Mouse (Mus musculus) 3134 (cell line): ENCODE data around the gene Mbnl1.

Experiments used
- DNase-seq: peaks from one replicate; pipeline ENCODE4 v3.0.0-alpha.2; 2011; ENCODE audit warnings: low spot score; ENCODE audit not compliant: insufficient read length; ENCODE audit errors: extremely low read depth

Mbnl1 gene

DNA sequence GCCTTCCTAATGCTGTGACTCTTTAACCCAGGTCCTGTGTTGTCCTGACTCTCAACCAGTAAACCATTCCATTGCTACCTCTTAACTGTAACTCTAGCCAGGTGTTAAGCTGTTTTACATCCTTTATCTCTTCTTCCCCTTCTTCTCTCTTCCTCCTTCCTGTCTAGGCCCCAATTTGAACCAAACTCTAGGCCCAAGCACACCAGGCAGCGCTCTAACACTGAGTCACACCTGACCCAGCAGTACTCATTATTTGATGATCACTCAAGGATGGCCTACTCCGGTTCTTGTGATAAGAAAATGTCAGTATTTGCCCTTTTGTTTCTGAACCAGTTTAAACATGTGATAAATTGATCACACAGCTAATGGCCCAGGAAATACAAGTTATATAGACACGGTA is 92.6 kb downstream of the Mbnl1 start:
- DNase-seq, result no peak

DNA sequence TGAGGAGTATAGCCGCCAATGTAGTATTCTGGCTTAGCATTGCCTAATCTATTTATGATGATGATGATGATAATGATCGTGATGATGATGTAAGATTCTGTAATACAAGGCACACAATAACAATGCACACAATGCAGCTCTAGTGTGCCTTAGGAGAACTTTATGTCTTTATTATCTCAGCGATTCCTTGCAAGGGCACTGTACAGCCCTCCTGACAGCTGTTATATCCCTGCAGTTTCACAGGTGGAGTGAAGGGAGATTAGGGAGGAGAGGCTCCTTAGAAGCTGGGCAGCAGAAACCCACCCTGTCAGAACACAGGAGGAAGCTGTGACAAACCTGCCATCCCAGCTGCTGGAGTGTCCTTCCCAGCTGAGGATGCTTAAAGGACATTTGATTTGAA is 93.3 kb downstream of the Mbnl1 start:
- no peak for DNase-seq

DNA sequence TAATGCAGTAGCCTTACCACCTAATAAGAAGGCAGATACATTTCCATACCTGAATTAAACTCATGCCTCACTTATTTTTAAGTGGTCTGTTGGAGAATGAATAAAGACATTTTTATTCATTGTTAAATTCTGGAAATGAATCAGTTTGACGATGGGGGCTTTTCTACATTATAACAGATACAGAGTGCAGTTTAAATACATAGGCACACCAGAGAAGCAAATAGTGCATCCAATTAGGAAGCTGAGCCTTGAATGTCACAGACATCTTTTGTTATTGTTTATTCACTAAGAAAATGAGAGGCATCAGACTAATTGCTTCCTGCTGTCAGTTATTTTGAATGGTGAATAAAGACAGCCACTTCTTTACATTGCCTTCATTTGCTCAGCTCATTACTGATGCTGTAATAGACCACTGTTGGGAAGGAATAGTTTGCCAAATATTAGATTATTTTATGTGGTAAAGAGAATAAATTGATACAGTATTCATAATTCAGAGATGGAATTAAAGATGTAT is 95.6 kb downstream of the Mbnl1 start:
- DNase-seq, result no peak

DNA sequence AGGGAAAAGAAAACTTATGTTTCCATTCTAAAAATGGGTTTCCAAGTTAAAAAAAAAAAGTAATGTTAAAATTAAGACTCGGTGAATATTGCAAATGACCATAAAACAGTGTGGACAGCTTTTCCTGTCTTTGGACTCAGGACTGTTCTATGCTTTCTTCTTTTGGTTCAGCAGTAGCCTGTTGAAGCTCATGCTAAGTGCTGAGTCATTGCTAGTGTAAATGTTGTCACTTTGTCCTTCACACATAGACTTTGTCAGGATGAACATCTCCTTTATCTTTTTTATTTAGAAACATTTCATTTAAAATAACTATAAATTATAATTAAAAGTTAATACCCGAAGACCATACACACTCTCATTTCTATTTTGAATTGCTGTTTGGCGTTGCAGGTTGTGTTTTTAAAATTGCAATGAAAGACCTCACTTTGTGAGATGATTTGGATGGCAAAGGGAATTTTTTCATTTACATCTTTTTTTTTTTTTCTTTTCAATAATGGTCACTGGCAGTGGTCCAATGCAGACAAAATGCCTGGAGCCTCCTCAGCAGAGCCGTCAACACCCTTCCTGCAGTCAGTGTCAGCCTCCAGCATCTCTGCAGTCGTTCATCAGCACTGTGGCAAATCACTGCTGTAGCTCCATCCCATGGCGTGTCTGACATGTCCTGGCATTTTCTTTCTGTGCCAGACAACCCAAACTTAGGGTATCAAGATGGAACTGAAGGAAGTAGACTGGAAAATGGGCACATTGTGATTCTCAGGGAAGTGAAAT is 96.4 kb downstream of the Mbnl1 start:
- DNase-seq, result peak; percentile 16

DNA sequence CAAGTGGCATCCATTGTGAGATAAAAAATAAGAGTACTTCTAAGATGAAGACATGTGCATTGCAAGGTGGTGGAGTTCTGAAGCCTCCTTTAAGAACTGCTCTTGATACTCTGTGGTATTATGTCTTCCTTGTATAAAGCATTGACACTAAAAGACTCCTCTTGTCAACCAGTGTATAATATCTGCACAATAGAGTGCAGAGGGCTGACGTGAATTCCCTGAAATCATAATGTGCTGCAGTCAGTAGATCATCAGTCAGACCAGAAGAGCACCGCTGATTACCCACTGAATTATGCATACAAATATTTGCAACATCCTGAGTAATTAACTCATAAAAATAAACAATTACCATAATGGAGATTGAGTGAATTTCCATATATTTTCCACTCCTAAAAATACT is 97.2 kb downstream of the Mbnl1 start:
- no peak for DNase-seq

DNA sequence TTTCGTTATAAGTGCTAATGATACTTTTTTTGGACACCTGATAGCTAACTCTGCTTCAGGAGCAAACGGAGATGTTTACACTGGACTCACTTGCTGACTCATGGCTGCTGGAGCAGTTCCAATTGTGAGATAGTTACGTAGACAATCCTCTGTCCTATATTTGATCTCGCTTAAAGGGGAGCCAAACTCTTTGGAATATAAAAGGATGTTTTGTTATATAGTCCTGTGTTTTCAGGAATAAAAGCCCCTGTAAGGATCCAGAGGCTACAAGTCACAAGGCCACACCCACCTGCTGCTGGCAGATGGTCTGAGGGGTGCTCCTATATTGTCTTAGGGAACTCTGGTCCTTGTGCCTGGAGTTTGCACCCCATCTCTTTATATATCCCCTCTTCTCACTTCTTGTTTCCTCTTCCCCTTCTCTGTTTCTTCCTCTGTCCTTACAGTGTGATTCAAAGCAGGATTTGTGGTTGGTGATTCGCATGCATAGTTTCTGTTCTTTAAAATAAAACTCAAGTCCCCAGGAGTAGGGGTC is 97.9 kb downstream of the Mbnl1 start:
- peak; percentile 21 for DNase-seq

DNA sequence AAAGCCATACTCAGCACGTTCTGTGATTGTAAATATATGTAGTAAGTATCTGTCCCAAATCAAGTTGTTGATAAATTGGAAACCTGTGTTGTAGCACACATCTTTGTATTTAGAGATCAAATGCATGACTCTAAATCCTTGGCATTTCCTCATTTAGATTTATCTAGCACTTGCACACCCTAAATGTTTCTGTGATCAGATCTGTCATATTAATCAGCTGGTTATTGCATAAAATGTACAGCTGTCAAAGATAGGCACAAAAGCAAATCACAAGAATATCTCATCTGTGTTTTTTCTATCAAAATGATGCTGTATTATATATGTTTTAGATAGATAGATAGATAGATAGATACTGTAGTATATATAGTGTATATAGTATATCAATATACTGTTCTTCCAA is 98.9 kb downstream of the Mbnl1 start:
- DNase-seq, result no peak

DNA sequence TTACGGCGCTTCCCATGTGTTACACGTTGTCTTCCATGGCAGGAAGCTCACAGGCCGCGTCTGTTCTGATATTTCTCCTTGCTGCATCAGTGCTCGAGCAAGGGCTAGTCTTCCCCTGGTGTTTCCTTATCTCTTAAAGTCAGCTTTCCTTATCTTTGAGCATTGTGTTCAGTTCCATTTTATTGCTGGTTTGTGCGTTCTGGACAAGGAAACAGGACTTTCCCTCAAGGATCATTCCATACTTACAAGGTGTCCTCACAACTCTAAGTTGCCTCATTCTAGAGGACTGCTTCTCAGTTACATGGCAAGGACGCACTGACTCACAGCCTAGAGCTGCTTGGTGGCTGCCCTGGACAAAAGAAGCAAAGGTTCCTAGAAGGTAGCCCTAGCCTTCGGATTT is 101.6 kb downstream of the Mbnl1 start:
- no peak for DNase-seq

DNA sequence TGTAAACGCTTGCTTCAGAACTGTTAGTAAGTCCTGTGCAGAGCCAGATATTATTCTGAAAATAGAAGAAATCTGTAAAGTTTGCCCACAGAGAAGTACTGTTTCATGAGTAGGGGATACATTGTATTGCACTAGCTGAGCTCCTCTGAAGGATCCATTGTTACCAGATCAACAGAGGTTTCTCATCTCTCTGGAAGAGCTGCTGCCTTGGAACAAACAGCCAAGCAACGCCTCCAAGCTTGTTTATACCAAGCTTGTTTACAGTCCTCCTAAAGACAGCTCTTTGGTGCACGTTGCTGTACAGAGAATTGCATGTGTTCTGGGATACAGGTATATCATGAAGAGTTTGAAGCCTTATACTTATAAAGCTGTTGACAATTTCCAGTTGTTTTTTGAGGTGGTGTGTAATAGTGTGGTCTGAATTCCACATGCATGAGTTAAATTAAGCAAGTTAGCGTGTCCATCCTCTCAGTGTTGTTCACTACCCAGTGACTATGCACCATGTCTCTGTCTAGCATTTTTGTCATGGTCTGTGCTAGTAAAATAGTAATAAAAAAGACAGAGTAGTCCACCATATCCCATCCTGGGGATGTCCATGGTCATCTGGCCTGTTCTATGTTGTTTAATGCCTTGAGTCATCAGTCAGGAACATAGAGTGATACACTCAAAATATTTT is 102.4 kb downstream of the Mbnl1 start:
- no peak for DNase-seq

DNA sequence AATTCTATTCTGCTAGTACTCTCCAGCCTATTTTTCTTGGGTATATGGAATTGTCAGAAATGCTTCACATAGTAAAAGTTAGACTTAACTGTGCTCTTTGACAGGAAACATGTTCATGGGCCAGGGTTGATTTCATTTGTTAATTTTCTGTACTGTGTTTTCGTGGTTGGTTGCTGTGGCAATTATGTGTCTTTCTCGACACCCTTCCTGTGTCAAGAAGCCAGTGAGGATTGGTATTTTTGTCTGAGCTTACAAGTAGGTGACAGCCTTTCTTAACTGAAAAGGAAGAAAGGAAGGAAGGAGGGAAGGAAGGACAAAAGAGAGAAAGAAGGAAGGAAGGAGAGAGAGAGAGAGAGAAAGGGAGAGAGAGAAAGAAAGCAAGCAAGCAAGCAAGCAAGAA is 103.3 kb downstream of the Mbnl1 start:
- DNase-seq, result no peak

DNA sequence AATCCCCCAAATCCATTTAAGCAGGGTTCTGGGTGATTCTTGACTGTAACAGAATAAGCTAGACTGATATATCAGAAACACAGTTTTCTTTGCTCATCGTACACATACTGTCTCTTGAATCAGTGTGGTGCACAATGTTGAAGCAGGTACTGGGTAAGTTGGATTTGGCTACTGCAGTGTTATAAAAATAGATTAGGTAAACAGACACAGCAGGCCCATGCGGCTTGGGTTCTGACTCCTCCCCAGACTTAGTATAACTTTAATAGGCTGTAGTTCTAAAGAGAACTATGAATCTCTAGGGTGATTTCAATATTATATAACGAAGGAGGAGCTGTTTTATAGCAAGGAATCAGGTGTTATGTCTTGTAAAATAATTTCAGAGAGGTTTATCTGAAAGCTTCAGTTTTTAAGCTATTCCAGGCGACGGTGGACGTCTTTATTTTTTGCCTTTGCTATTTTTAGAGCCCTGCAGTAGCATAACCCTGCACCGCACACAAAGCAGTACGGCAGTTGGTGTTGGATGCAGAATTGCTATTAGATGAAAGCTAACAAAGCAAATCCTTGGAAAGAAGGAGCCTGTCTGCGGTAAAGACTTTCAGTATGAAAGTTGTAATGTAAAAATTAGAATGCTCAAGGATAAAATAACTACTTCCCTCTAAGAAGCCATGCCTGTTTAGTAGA is 103.9 kb downstream of the Mbnl1 start:
- DNase-seq, result no peak

DNA sequence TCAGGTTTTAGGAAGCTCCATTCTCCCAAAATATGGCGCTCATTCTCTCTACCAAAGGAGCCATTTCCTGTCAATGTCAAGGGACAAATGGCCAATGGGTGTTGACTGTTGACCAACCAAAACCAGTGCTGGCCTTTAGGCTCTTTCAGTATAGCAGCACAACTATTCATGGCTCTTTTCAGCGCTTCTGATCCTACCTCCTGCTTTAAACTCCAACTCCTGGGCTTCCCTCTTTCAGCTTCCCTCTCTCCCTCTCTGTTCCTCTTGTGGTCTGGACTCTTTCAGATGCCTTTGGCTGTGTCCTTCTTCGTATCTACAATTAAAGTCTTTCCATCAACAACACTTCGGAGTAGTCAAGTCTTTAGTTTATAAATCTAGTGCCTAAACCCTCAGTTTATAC is 107.2 kb downstream of the Mbnl1 start:
- no peak for DNase-seq

DNA sequence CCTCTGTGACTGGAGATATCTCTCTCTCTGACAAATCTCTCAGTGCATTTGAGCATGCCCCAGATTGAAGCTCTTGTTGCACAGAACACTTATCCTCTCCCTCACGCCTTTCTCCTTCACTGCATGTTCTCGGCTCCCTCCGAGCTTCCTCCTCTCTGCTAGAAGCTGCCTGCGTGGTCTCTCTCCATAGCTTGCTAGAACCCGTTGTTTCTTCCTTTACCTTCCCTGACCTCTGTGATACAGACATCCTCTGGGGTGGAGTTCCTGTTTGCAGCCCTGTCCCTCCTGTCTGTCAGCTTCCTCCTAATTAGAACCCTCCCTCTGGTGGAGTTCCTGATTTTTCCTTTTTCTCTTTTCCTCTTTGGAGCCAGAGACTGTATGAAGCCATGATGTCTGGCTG is 108.1 kb downstream of the Mbnl1 start:
- no peak for DNase-seq

DNA sequence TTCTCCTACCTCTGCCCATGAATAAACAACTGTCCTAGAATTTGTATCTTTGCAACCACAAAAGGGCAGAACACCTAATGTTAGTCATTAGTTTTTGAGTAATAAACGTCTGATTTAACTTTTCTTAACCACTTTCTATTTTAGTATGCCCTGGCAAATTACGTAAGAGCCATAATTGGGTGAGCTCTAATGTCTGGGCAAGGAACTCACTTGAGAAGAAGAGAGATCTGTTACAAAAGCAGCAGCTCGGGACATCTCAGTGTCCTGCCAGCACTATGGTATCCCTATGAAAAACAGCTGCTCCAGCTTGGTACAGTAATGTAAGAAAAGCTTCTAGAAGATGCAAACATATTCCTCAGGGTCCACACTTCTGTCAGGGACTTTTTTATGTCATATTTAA is 109.5 kb downstream of the Mbnl1 start:
- no peak for DNase-seq

DNA sequence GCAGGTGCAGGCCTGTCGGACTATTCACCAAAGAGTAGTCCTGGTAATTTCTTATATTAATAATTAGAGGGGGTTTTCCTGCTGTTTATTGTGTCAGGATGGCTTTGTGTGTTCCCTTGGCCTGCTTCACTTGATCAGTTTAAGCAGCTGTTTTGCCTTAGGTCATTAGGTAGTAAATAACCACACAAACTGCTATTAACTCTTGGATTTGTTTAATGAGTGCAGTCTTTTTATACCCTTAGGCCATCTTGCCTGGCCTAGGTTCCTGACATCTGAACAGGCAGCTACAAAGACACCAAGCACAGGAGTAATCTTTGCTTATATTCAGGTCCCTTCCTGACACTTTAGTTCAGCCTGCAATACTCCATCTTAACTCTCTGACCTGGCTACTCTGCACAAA is 110.0 kb downstream of the Mbnl1 start:
- DNase-seq, result no peak

DNA sequence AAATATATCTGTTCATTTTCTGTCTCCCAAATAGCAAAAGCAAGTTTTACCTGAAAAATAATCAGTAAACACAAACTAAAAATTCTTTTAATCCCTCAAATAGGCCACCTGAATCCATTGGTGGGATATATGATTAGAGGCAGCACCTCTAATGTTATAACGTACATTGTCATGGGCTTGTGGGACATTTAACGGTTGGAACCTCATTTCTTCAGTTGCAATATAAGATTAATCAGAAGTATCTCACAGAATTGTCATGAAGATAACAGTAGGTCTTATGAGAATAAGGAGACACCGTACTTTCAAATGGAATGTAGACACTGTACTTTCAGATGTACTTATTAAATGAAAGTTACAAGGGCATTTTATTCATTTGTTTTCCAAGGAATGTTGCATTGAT is 112.1 kb downstream of the Mbnl1 start:
- no peak for DNase-seq

DNA sequence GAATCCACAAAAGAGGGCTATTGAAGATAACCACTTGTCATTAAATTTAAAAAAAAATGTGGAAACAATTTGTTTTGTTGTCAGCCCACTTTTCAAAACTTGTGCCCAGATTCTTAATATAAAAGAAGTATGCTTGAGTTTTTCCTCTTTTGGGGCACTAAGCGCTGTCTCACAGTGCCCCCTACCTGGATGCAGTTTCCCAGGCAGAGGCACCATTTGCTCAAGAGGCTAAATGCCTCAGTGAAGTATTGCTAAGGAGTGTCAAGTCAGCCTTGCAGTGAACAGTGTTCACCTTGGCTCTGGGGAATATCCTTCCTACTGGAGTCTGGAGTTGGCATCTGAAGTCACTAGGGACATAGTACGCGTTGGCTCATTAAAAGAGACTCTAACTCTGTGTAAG is 113.4 kb downstream of the Mbnl1 start:
- no peak for DNase-seq

DNA sequence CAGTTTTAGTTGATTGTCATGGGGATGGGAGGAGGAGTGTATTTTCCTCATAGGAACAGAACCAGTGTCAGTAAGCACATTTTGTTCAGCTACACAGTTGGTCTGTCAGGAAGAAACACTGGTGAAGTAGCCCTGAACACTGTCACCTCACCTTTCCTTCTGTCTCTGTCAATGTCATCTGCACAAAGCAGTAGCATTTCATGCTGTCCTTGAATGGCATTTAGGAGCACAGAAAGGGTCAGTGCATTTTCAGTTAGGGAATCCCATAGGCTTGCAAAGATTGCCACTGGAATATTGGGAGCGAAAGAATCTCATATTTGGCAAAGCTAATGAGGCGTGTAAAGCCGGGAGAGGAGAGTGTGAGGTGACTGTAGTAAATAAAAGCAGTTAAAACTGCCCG is 114.5 kb downstream of the Mbnl1 start:
- no peak for DNase-seq

DNA sequence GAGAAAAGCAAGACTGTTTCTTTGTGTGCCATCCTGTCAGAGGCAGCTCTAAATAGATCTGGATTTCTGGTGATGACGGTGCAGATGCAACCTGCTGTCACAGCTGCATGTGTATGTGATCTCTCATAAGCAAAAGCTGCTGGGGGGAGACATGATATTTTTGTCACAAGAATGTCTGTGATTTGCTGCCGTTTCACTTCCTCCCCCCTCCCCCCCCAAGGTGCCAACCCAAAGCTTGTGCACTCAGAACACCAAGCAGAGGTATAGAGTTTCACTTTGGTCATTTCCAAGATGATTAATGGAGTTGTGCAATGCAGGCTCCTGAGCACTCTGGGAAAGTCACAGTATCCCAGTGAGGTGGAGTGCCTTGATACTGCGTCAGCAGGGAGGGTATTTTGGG is 116.7 kb downstream of the Mbnl1 start:
- DNase-seq, result peak; percentile 63

DNA sequence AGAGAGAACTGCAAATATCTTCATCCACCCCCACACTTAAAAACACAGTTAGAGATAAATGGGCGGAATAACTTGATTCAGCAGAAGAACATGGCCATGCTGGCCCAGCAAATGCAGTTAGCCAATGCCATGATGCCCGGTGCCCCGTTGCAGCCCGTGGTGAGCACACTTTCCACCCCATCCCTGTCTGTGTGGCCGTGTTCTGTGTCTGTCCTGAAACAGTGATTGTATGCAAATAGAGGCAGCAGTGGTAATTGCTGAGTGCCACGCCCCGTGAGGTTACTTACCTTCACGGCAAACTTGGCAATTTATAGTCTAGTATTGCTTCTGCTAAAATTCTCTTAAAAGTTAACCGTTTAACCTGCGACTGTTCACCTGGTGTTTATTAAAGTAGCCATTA is 123.0 kb downstream of the Mbnl1 start:
- DNase-seq, result no peak

DNA sequence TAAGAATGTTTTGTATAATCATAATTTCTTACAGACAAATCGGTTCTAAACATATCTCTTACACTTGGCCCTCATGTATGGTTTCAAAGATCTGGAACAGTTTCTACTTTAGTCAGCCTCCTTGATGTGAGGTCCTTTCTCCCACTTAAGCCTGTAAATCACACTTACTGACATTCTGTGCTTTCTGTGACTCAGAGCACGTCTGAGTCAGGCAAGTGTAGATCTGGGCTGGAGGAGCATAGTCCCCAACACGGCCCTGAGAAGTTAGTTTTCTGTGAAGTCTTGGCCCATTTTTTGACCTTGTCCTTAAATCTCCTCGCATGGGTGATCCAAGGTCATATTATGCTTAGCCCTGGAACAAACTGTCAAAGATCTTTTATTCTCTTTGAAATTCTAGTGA is 124.4 kb downstream of the Mbnl1 start:
- DNase-seq, result no peak

DNA sequence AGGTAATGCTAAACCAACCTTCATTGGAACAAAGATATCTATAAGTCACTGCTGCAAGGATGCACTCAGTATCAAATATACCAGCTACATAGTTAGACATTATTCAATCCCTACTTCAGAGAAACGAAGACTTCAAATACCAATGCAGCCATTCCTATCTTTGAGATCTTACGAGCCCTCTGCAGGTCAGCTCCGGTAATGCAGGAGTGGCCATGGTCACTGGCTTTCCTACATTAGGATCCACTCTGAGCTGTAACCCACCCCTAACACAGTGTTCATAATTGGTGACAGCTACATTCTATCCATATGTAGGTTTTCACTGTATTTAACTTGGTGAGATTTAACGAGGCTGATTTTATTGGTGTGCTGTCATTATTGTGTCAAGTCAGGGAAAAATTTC is 129.1 kb downstream of the Mbnl1 start:
- DNase-seq, result no peak
